Comparison of ENCODE assay signal across 7 mouse cellular contexts in genomic region chr7:75910035-75910651, GRCm38 (mm10).
DNase-seq lines count a peak whose midpoint lies in the region; ATAC-seq and TF ChIP-seq lines count a peak whose summit lies in the region.

No protein-coding gene starts in this region.

- H3K9ac ChIP-seq in hindbrain, embryonic 16.5 days (ENCODE audit: low read depth, low read length) = peak overlapping the region; percentile 19; the same call in 1 of the 2 replicates

- no peaks in the 10 kb centered on the region for H3K9me3 ChIP-seq in hindbrain, embryonic 16.5 days (ENCODE audit: control insufficient read depth, low read length)

- POLR2A ChIA-PET in Patski (lab: Charles Lee) = interaction anchor here (0.6 kb wide), 1 partner anchor 13 kb away, joined by 3 read pairs; no protein-coding TSS in a partner anchor

- CTCF ChIA-PET in Patski (lab: Charles Lee) = interaction anchor here (0.5 to 1.8 kb wide), 5 partner anchors 11 to 153 kb away, joined by 3 to 12 read pairs (median 3); no protein-coding TSS in a partner anchor

- H3K27ac ChIP-seq in cerebellum, adult 2 months (ENCODE audit: insufficient read depth, low read length) = no peak overlapping the region
- H3K27ac ChIP-seq in hindbrain, embryonic 16.5 days (ENCODE audit: low read depth, low read length) = peak overlapping the region; percentile 26

- ATAC-seq in Patski = peak; percentile 71
- peak; percentile 82 for ATAC-seq in frontal cortex, adult (ENCODE audit: low TSS enrichment)
- peak; percentile 87 for ATAC-seq in hindbrain, embryonic 16.5 days

- H3K4me1 ChIP-seq in cerebellum, adult 2 months (ENCODE audit: control insufficient read depth, insufficient read depth, low read length) = peaks cover 5% of the 10 kb centered on the region
- no peaks in the 10 kb centered on the region; the same call in none of the 2 replicates for H3K4me1 ChIP-seq in hindbrain, embryonic 16.5 days (ENCODE audit: control insufficient read depth, insufficient read depth, low read depth, low read length)

- in situ Hi-C loops in Patski (cut with MboI; ENCODE audit: low pct_unique_long_range_greater_than_20kb) = no loop called here

- peak; percentile 77 for TF ChIP-seq CTCF in Patski (IDR thresholded peaks at IDR 0.05)
- peak; percentile 69; the same call in 1 of the 2 replicates for TF ChIP-seq CTCF in cerebellum, adult 2 months (IDR thresholded peaks at IDR 0.05; ENCODE audit: borderline replicate concordance, insufficient read depth, low read depth, low read length)

- H3K4me2 ChIP-seq in hindbrain, embryonic 16.5 days (ENCODE audit: low read length) = peak overlapping the region; percentile 50

- H3K36me3 ChIP-seq in hindbrain, embryonic 16.5 days (ENCODE audit: control insufficient read depth, insufficient read depth, low read length) = no peaks in the 10 kb centered on the region

- no peak for TF ChIP-seq POLR2A in cerebellum, adult 2 months (IDR thresholded peaks at IDR 0.05; ENCODE audit: borderline replicate concordance, insufficient read depth, low read length)

- H3K4me3 ChIP-seq in cerebellum, adult 2 months (replicated peaks; ENCODE audit: insufficient read depth, low read depth, low read length) = peak overlapping the region; percentile 48
- peak overlapping the region; percentile 29 for H3K4me3 ChIP-seq in hindbrain, embryonic 16.5 days (ENCODE audit: low read length)

- DNase-seq in Patski (ENCODE audit: low read depth, low spot score) = no peak
- DNase-seq in cerebellum, adult 2 months = peak; percentile 54 to 65
- peak; percentile 34 to 60 for DNase-seq in layer of hippocampus, postnatal 36 days
- DNase-seq in lung, postnatal 25 days (ENCODE audit: low spot score) = peak; percentile 61
- peak; percentile 45 for DNase-seq in retina, postnatal 7 days (ENCODE audit: low read depth, low spot score)

- H3K27me3 ChIP-seq in Patski = peaks cover 8% of the 10 kb centered on the region
- no peaks in the 10 kb centered on the region for H3K27me3 ChIP-seq in cerebellum, adult 2 months (ENCODE audit: control insufficient read depth, insufficient read depth, low read length)
- no peaks in the 10 kb centered on the region for H3K27me3 ChIP-seq in hindbrain, embryonic 16.5 days (replicated peaks; ENCODE audit: control insufficient read depth, insufficient read depth, low read length)

- under 1% methylated on average over 11 of the region's 11 CpGs for WGBS in cerebellum, adult 2 months
- 3% methylated on average over 11 of the region's 11 CpGs for WGBS in hindbrain, embryonic 16.5 days
